Comparison of ENCODE assay signal across 7 mouse cellular contexts in genomic region chr8:93809686-93810027, GRCm38 (mm10). TPM values are rescaled to one million over a fixed set of nuclear protein-coding genes. Genes with fewer than 3 reads are reported as not detected.
DNase-seq lines count a peak whose midpoint lies in the region; ATAC-seq and TF ChIP-seq lines count a peak whose summit lies in the region.

TSS of gene Gnao1 (plus strand) at chr8:93809966.

- TF ChIP-seq POLR2A in myocyte (IDR thresholded peaks at IDR 0.05; ENCODE audit: insufficient read length, low read depth): no peak

- ATAC-seq in lung, postnatal 0 days: no peak
- no peak for ATAC-seq in heart, embryonic 11.5 days (replicated peaks; ENCODE audit: insufficient number of reproducible peaks, low FRiP score, low TSS enrichment)

- no peaks in the 10 kb centered on the region for H3K36me3 ChIP-seq in lung, postnatal 0 days (ENCODE audit: insufficient read depth, low read length)
- no peaks in the 10 kb centered on the region for H3K36me3 ChIP-seq in heart, embryonic 11.5 days (ENCODE audit: control insufficient read depth, insufficient read depth, low read length)
- H3K36me3 ChIP-seq in myocyte (ENCODE audit: control insufficient read depth, insufficient read depth): no peaks in the 10 kb centered on the region

- no peak for DNase-seq in lung, postnatal 0 days (ENCODE audit: low spot score)
- no peak for DNase-seq in lung, postnatal 25 days (ENCODE audit: low spot score)
- DNase-seq in layer of hippocampus, postnatal 36 days: no peak
- DNase-seq in retina, postnatal 1 day: no peak

- peaks cover 4% of the 10 kb centered on the region; the same call in 1 of the 2 replicates for H3K4me1 ChIP-seq in lung, postnatal 0 days (ENCODE audit: insufficient read depth, low read depth, low read length)
- peaks cover 8% of the 10 kb centered on the region for H3K4me1 ChIP-seq in brown adipose tissue, adult 24 weeks (ENCODE audit: control insufficient read depth, insufficient read depth, insufficient read length, low read length)
- peaks cover 15% of the 10 kb centered on the region for H3K4me1 ChIP-seq in heart, embryonic 11.5 days (ENCODE audit: control insufficient read depth, insufficient read depth, low read length)

- H3K79me2 ChIP-seq in myocyte (ENCODE audit: control insufficient read depth, insufficient read depth): no peaks in the 10 kb centered on the region

- peaks cover 16% of the 10 kb centered on the region for H3K27me3 ChIP-seq in lung, postnatal 0 days (replicated peaks; ENCODE audit: insufficient read depth, low read length)
- peaks cover 21% of the 10 kb centered on the region for H3K27me3 ChIP-seq in heart, embryonic 11.5 days (ENCODE audit: control insufficient read depth, insufficient read depth, low read length)
- no peaks in the 10 kb centered on the region for H3K27me3 ChIP-seq in myocyte (ENCODE audit: control insufficient read depth, insufficient read depth, insufficient read length)

- no peak for TF ChIP-seq EP300 in lung, postnatal 0 days (IDR thresholded peaks at IDR 0.05)

- WGBS in lung, postnatal 0 days: 11% methylated on average over 9 of the region's 9 CpGs
- WGBS in heart, embryonic 11.5 days (ENCODE audit: insufficient replicate concordance): 11% methylated on average over 9 of the region's 9 CpGs

- H3K27ac ChIP-seq in lung, postnatal 0 days (ENCODE audit: low read length): no peak within 1 kb of the TSS
- H3K27ac ChIP-seq in brown adipose tissue, adult 24 weeks (replicated peaks; ENCODE audit: low read depth, low read length): peak within 1 kb of the TSS; percentile 70
- peak within 1 kb of the TSS; percentile 73 for H3K27ac ChIP-seq in heart, embryonic 11.5 days (ENCODE audit: low read depth, low read length)

- H3K9ac ChIP-seq in lung, postnatal 0 days (replicated peaks; ENCODE audit: low read depth): peak within 1 kb of the TSS; percentile 43; the same call in 1 of the 2 replicates
- H3K9ac ChIP-seq in heart, embryonic 11.5 days (ENCODE audit: low read depth, low read length): peak within 1 kb of the TSS; percentile 76

- peak within 1 kb of the TSS; percentile 83 for H3K4me2 ChIP-seq in lung, postnatal 0 days (replicated peaks; ENCODE audit: low read depth, low read length)
- peak within 1 kb of the TSS; percentile 87 for H3K4me2 ChIP-seq in heart, embryonic 11.5 days
- H3K4me2 ChIP-seq in myocyte (ENCODE audit: low read depth): peak within 1 kb of the TSS; percentile 78

- peak within 1 kb of the TSS; percentile 58 for H3K4me3 ChIP-seq in lung, postnatal 0 days (ENCODE audit: low read depth, low read length)
- peak within 1 kb of the TSS; percentile 75 for H3K4me3 ChIP-seq in brown adipose tissue, adult 24 weeks (ENCODE audit: insufficient read depth, low read depth, low read length)
- peak within 1 kb of the TSS; percentile 70 for H3K4me3 ChIP-seq in heart, embryonic 11.5 days (ENCODE audit: low read depth, low read length)
- peak within 1 kb of the TSS; percentile 41 for H3K4me3 ChIP-seq in myocyte

- no peak for TF ChIP-seq CTCF in lung, postnatal 0 days (IDR thresholded peaks at IDR 0.05)

- peak within 1 kb of the TSS; percentile 83 for H3ac ChIP-seq in myocyte (ENCODE audit: control insufficient read depth, insufficient read length)

- H3K9me3 ChIP-seq in lung, postnatal 0 days (ENCODE audit: low read length): no peaks in the 10 kb centered on the region
- H3K9me3 ChIP-seq in heart, embryonic 11.5 days (replicated peaks; ENCODE audit: control insufficient read depth, low read length): no peaks in the 10 kb centered on the region

TF ChIP-seq in myocyte, 11 proteins besides CTCF, POLR2A, EP300 and RAD21:
- TF ChIP-seq SRF (IDR thresholded peaks at IDR 0.05; ENCODE audit: control insufficient read depth, insufficient read length, low read depth): no peak
- no peak for TF ChIP-seq USF1 (IDR thresholded peaks at IDR 0.05; ENCODE audit: low read depth)
- no peak for TF ChIP-seq REST (IDR thresholded peaks at IDR 0.05; ENCODE audit: insufficient read depth, insufficient read length)
- no peak for TF ChIP-seq E2F4 (IDR thresholded peaks at IDR 0.05; ENCODE audit: insufficient read depth)
- no peak for TF ChIP-seq CEBPB (IDR thresholded peaks at IDR 0.05; ENCODE audit: insufficient read depth, poor library complexity, severe bottlenecking)
- TF ChIP-seq MAX (IDR thresholded peaks at IDR 0.05; ENCODE audit: low read depth): no peak
- no peak for TF ChIP-seq POLR2AphosphoS2 (IDR thresholded peaks at IDR 0.05; ENCODE audit: insufficient read length, low read depth)
- no peak for TF ChIP-seq TCF3 (IDR thresholded peaks at IDR 0.05; ENCODE audit: insufficient read length, low read depth)
- no peak for TF ChIP-seq TCF12 (IDR thresholded peaks at IDR 0.05; ENCODE audit: insufficient read depth, poor library complexity, severe bottlenecking)
- TF ChIP-seq MYOG (IDR thresholded peaks at IDR 0.05; ENCODE audit: control insufficient read depth in 1 of 3, insufficient read depth in 1 of 3, insufficient read length in 2 of 3, low read depth in 2 of 3): no peak
- TF ChIP-seq MYOD1 (IDR thresholded peaks at IDR 0.05; ENCODE audit: control insufficient read depth in 1 of 3, insufficient read length in 2 of 3, low read depth in 2 of 3): no peak

RNA-seq across cellular contexts. Expression of gene Gnao1, which starts in this region (rescaled TPM):
- polyA plus RNA-seq in lung, postnatal 0 days (2015; fragmentation: Nextera tagmentation; extraction: Ambion mirVana): 5.9 and 8.5 TPM in 2 replicates
- polyA plus RNA-seq in brown adipose tissue, adult 24 weeks (2012; ENCODE audit: insufficient read depth, insufficient read length, missing spikeins): 28.1 and 37.5 TPM in 2 replicates
- 13.9 and 15.5 TPM in 2 replicates for polyA plus RNA-seq in heart, embryonic 11.5 days (2014; fragmentation: Nextera tagmentation; extraction: Ambion mirVana)
- 100 to 1,000 TPM; 641 to 673 TPM for total RNA-seq in layer of hippocampus, postnatal 36 days (2021)
- 31.8 TPM for polyA plus RNA-seq in myocyte (2012; fragmentation: generic; extraction: Trizol)
